Mouse (Mus musculus): ENCODE data around the gene Atad5. TPM values are rescaled to one million over a fixed set of nuclear protein-coding genes. Genes with fewer than 3 reads are reported as not detected.

Atad5 gene
- polyA plus RNA-seq, 1 experiment = 0.60 TPM

- WGBS = under 1% methylated on average over 31 of the region's 32 CpGs
- Histone ChIP-seq H3K4me1 (ENCODE audit: control insufficient read depth, insufficient read depth, insufficient read length) (peaks cover 11% of the 10 kb centered on the region), H3K4me3 (ENCODE audit: extremely low read depth, insufficient read depth, insufficient read length) (peak overlapping the region; percentile 92), H3K27ac (ENCODE audit: insufficient read depth, low read length) (peak overlapping the region; percentile 97), H3K27me3 (ENCODE audit: control insufficient read depth, insufficient read depth, low read length) (no peaks in the 10 kb centered on the region), H3K36me3 (ENCODE audit: control insufficient read depth, insufficient read depth, low read length) (peaks cover 5% of the 10 kb centered on the region)
- no peak for TF ChIP-seq CTCF (IDR thresholded peaks at IDR 0.05; ENCODE audit: extremely low read depth, insufficient read depth, insufficient read length, insufficient replicate concordance)
- TF ChIP-seq POLR2A (IDR thresholded peaks at IDR 0.05; ENCODE audit: low read depth, low read length) = no peak
- no peak for DNase-seq (ENCODE audit: low read depth in 1 of 2, low spot score in 2 of 2)
Measured at GRCm38 (mm10) chr11:80080381-80080825, 8.8 kb upstream of the Atad5 start.

- DNase-seq (ENCODE audit: low read depth in 1 of 2, low spot score in 2 of 2) = peak; percentile 79 to 93
- peak; percentile 97 for TF ChIP-seq POLR2A (IDR thresholded peaks at IDR 0.05; ENCODE audit: low read depth, low read length)
- no peak for TF ChIP-seq CTCF (IDR thresholded peaks at IDR 0.05; ENCODE audit: extremely low read depth, insufficient read depth, insufficient read length, insufficient replicate concordance)
- H3K4me1 ChIP-seq (ENCODE audit: control insufficient read depth, insufficient read depth, insufficient read length) = peaks cover 13% of the 10 kb centered on the region
- peaks cover 5% of the 10 kb centered on the region for H3K36me3 ChIP-seq (ENCODE audit: control insufficient read depth, insufficient read depth, low read length)
- 4% methylated on average over 55 of the region's 55 CpGs for WGBS
- peak within 1 kb of the TSS; percentile 92 for H3K4me3 ChIP-seq (ENCODE audit: extremely low read depth, insufficient read depth, insufficient read length)
- H3K27me3 ChIP-seq (ENCODE audit: control insufficient read depth, insufficient read depth, low read length) = no peaks in the 10 kb centered on the region
- peak within 1 kb of the TSS; percentile 97 for H3K27ac ChIP-seq (ENCODE audit: insufficient read depth, low read length)
Measured at GRCm38 (mm10) chr11:80080826-80081728, 8.1 kb upstream of the Atad5 start, which contains the start of gene Crlf3. Gene Crlf3, minus strand, starts transcription at chr11:80080991.

GRCm38 (mm10) chr11:80081786-80082319 lies 7.3 kb upstream of the Atad5 start:
- Histone ChIP-seq H3K27ac (ENCODE audit: insufficient read depth, low read length) (no peak overlapping the region; the same call in 1 of the 2 replicates), H3K36me3 (ENCODE audit: control insufficient read depth, insufficient read depth, low read length) (peaks cover 5% of the 10 kb centered on the region), H3K4me1 (ENCODE audit: control insufficient read depth, insufficient read depth, insufficient read length) (peaks cover 13% of the 10 kb centered on the region), H3K27me3 (ENCODE audit: control insufficient read depth, insufficient read depth, low read length) (no peaks in the 10 kb centered on the region), H3K4me3 (ENCODE audit: extremely low read depth, insufficient read depth, insufficient read length) (no peak overlapping the region)
- WGBS = 58% methylated on average over 7 of the region's 7 CpGs
- no peak for TF ChIP-seq CTCF (IDR thresholded peaks at IDR 0.05; ENCODE audit: extremely low read depth, insufficient read depth, insufficient read length, insufficient replicate concordance)
- no peak for TF ChIP-seq POLR2A (IDR thresholded peaks at IDR 0.05; ENCODE audit: low read depth, low read length)
- DNase-seq (ENCODE audit: low read depth in 1 of 2, low spot score in 2 of 2) = no peak

GRCm38 (mm10) chr11:80085356-80086055 lies 3.7 kb upstream of the Atad5 start:
- no peak for TF ChIP-seq POLR2A (IDR thresholded peaks at IDR 0.05; ENCODE audit: low read depth, low read length)
- TF ChIP-seq CTCF (IDR thresholded peaks at IDR 0.05; ENCODE audit: extremely low read depth, insufficient read depth, insufficient read length, insufficient replicate concordance) = no peak
- WGBS = 56% methylated on average over 6 of the region's 6 CpGs
- no peaks in the 10 kb centered on the region for H3K36me3 ChIP-seq (ENCODE audit: control insufficient read depth, insufficient read depth, low read length)
- peak overlapping the region; percentile 70 for H3K27ac ChIP-seq (ENCODE audit: insufficient read depth, low read length)
- peak in 1 of 2 experiments; percentile 59 for DNase-seq (ENCODE audit: low read depth in 1 of 2, low spot score in 2 of 2)
- H3K4me1 ChIP-seq (ENCODE audit: control insufficient read depth, insufficient read depth, insufficient read length) = peaks cover 9% of the 10 kb centered on the region; the same call in 1 of the 2 replicates
- no peaks in the 10 kb centered on the region for H3K27me3 ChIP-seq (ENCODE audit: control insufficient read depth, insufficient read depth, low read length)
- H3K4me3 ChIP-seq (ENCODE audit: extremely low read depth, insufficient read depth, insufficient read length) = no peak overlapping the region

- Histone ChIP-seq H3K4me3 (ENCODE audit: extremely low read depth, insufficient read depth, insufficient read length) (no peak overlapping the region), H3K4me1 (ENCODE audit: control insufficient read depth, insufficient read depth, insufficient read length) (peaks cover 6% of the 10 kb centered on the region; the same call in 1 of the 2 replicates), H3K27me3 (ENCODE audit: control insufficient read depth, insufficient read depth, low read length) (no peaks in the 10 kb centered on the region), H3K36me3 (ENCODE audit: control insufficient read depth, insufficient read depth, low read length) (no peaks in the 10 kb centered on the region), H3K27ac (ENCODE audit: insufficient read depth, low read length) (no peak overlapping the region)
- 16% methylated on average over 5 of the region's 5 CpGs for WGBS
- TF ChIP-seq POLR2A (IDR thresholded peaks at IDR 0.05; ENCODE audit: low read depth, low read length) (no peak), CTCF (IDR thresholded peaks at IDR 0.05; ENCODE audit: extremely low read depth, insufficient read depth, insufficient read length, insufficient replicate concordance) (peak; percentile 75; the same call in 1 of the 2 replicates)
- peak; percentile 84 to 87 for DNase-seq (ENCODE audit: low read depth in 1 of 2, low spot score in 2 of 2)
Measured at GRCm38 (mm10) chr11:80086844-80087243, 2.4 kb upstream of the Atad5 start.

GRCm38 (mm10) chr11:80089817-80090214 lies 616 bp downstream of the Atad5 start:
- Histone ChIP-seq H3K36me3 (ENCODE audit: control insufficient read depth, insufficient read depth, low read length) (no peaks in the 10 kb centered on the region), H3K27me3 (ENCODE audit: control insufficient read depth, insufficient read depth, low read length) (no peaks in the 10 kb centered on the region), H3K4me3 (ENCODE audit: extremely low read depth, insufficient read depth, insufficient read length) (peak overlapping the region; percentile 89), H3K4me1 (ENCODE audit: control insufficient read depth, insufficient read depth, insufficient read length) (peaks cover 6% of the 10 kb centered on the region; the same call in 1 of the 2 replicates), H3K27ac (ENCODE audit: insufficient read depth, low read length) (no peak overlapping the region)
- TF ChIP-seq CTCF (IDR thresholded peaks at IDR 0.05; ENCODE audit: extremely low read depth, insufficient read depth, insufficient read length, insufficient replicate concordance) (no peak), POLR2A (IDR thresholded peaks at IDR 0.05; ENCODE audit: low read depth, low read length) (no peak)
- WGBS = under 1% methylated on average over 14 of the region's 14 CpGs
- no peak for DNase-seq (ENCODE audit: low read depth in 1 of 2, low spot score in 2 of 2)
